Mouse (Mus musculus): ENCODE data around the gene Tsku. TPM values are rescaled to one million over a fixed set of nuclear protein-coding genes. Genes with fewer than 3 reads are reported as not detected.

The Tsku gene
- total RNA-seq, 2 experiments from 2014 or later = 2.1 to 2.7 TPM

GRCm38 (mm10) chr7:98332678-98333397, 28.3 kb downstream of the Tsku start:
- DNase-seq (ENCODE audit: low spot score in 2 of 2) = no peak
- intact Hi-C loops (cut with DNase I) = no loop called here

GRCm38 (mm10) chr7:98331932-98332331, 29.2 kb downstream of the Tsku start:
- intact Hi-C loops (cut with DNase I) = no loop called here
- no peak for DNase-seq (ENCODE audit: low spot score in 2 of 2)

- intact Hi-C loops (cut with DNase I) = no loop called here
- no peak for DNase-seq (ENCODE audit: low spot score in 2 of 2)
These were observed 30.6 kb downstream of the Tsku start for GRCm38 (mm10) chr7:98330375-98331002.

- no peak for DNase-seq (ENCODE audit: low spot score in 2 of 2)
- intact Hi-C loops (cut with DNase I) = no loop called here
These were observed 31.3 kb downstream of the Tsku start for GRCm38 (mm10) chr7:98329651-98330374.

- intact Hi-C loops (cut with DNase I) = no loop called here
- no peak for DNase-seq (ENCODE audit: low spot score in 2 of 2)
These were observed 32.8 kb downstream of the Tsku start for GRCm38 (mm10) chr7:98328311-98328710.

GRCm38 (mm10) chr7:98326051-98326450, 35.1 kb downstream of the Tsku start:
- intact Hi-C loops (cut with DNase I) = no loop called here
- no peak for DNase-seq (ENCODE audit: low spot score in 2 of 2)

- DNase-seq (ENCODE audit: low spot score in 2 of 2) = no peak
- intact Hi-C loops (cut with DNase I) = no loop called here
These were observed 36.9 kb downstream of the Tsku start for GRCm38 (mm10) chr7:98324228-98324627.

GRCm38 (mm10) chr7:98323288-98324019, 37.7 kb downstream of the Tsku start:
- intact Hi-C loops (cut with DNase I) = no loop called here
- no peak for DNase-seq (ENCODE audit: low spot score in 2 of 2)

GRCm38 (mm10) chr7:98322415-98322814, 38.7 kb downstream of the Tsku start:
- peak; percentile 6 to 20 for DNase-seq (ENCODE audit: low spot score in 2 of 2)
- intact Hi-C loops (cut with DNase I) = no loop called here

GRCm38 (mm10) chr7:98321083-98321482, 40.0 kb downstream of the Tsku start, which contains the start of gene Acer3:
Gene Acer3 (minus strand): TSS chr7:98321208.
- intact Hi-C loops (cut with DNase I) = no loop called here
- no peak for DNase-seq (ENCODE audit: low spot score in 2 of 2)

GRCm38 (mm10) chr7:98320006-98320556, 41.0 kb downstream of the Tsku start:
- no peak for DNase-seq (ENCODE audit: low spot score in 2 of 2)
- intact Hi-C loops (cut with DNase I) = no loop called here

GRCm38 (mm10) chr7:98316568-98316967, 44.6 kb downstream of the Tsku start:
- intact Hi-C loops (cut with DNase I) = no loop called here
- DNase-seq (ENCODE audit: low spot score in 2 of 2) = no peak

- DNase-seq (ENCODE audit: low spot score in 2 of 2) = no peak
These were observed 46.0 kb downstream of the Tsku start for GRCm38 (mm10) chr7:98315087-98315486.

GRCm38 (mm10) chr7:98312185-98312920, 48.8 kb downstream of the Tsku start:
- no peak for DNase-seq (ENCODE audit: low spot score in 2 of 2)
- intact Hi-C loops (cut with DNase I) = no loop called here

More at GRCm38 (mm10) chr7:98315087-98315486, 46.0 kb downstream of the Tsku start:
- intact Hi-C loops (cut with DNase I) = no loop called here

- DNase-seq (ENCODE audit: low spot score in 2 of 2) = no peak
- intact Hi-C loops (cut with DNase I) = no loop called here
These were observed 50.9 kb downstream of the Tsku start for GRCm38 (mm10) chr7:98310266-98310665.

GRCm38 (mm10) chr7:98309219-98310030, 51.7 kb downstream of the Tsku start:
- peak; percentile 91 to 93 for DNase-seq (ENCODE audit: low spot score in 2 of 2)
- intact Hi-C loops (cut with DNase I) = no loop called here

- peak in 1 of 2 experiments; percentile 26 for DNase-seq (ENCODE audit: low spot score in 2 of 2)
- intact Hi-C loops (cut with DNase I) = no loop called here
These were observed 52.4 kb downstream of the Tsku start for GRCm38 (mm10) chr7:98308607-98309218.

Measured in left cerebral cortex, postnatal 25 days (tissue).